Mouse (Mus musculus): ENCODE measurements around the gene Lrrk1.

Lrrk1 gene

GRCm38 (mm10) chr7:66376560-66376959 is 11.6 kb downstream of the Lrrk1 start:
- DNase-seq, result no peak

GRCm38 (mm10) chr7:66375736-66376135 is 12.4 kb downstream of the Lrrk1 start:
- no peak for DNase-seq

GRCm38 (mm10) chr7:66373391-66373790 is 14.8 kb downstream of the Lrrk1 start:
- no peak for DNase-seq

- DNase-seq, result no peak
These were observed 17.2 kb downstream of the Lrrk1 start for GRCm38 (mm10) chr7:66370970-66371369.

- no peak for DNase-seq
These were observed 18.2 kb downstream of the Lrrk1 start for GRCm38 (mm10) chr7:66369934-66370445.

GRCm38 (mm10) chr7:66369071-66369933 is 18.8 kb downstream of the Lrrk1 start:
- DNase-seq, result no peak

GRCm38 (mm10) chr7:66365904-66366303 is 22.2 kb downstream of the Lrrk1 start, which contains the start of gene Gm10974:
TSS of gene Gm10974 (plus strand) at chr7:66365905.
- no peak for DNase-seq

GRCm38 (mm10) chr7:66365411-66365810 is 22.7 kb downstream of the Lrrk1 start:
- no peak for DNase-seq

GRCm38 (mm10) chr7:66364491-66364890 is 23.7 kb downstream of the Lrrk1 start:
- DNase-seq, result no peak

GRCm38 (mm10) chr7:66359044-66359443 is 29.1 kb downstream of the Lrrk1 start:
- no peak for DNase-seq

GRCm38 (mm10) chr7:66358461-66358860 is 29.7 kb downstream of the Lrrk1 start:
- DNase-seq, result no peak

- no peak for DNase-seq
These were observed 32.2 kb downstream of the Lrrk1 start for GRCm38 (mm10) chr7:66355791-66356522.

GRCm38 (mm10) chr7:66354911-66355310 is 33.2 kb downstream of the Lrrk1 start:
- DNase-seq, result no peak

GRCm38 (mm10) chr7:66351074-66351473 is 37.1 kb downstream of the Lrrk1 start:
- DNase-seq, result no peak

GRCm38 (mm10) chr7:66349670-66350069 is 38.5 kb downstream of the Lrrk1 start:
- no peak for DNase-seq

- DNase-seq, result no peak
These were observed 39.6 kb downstream of the Lrrk1 start for GRCm38 (mm10) chr7:66348588-66348987.

- no peak for DNase-seq
These were observed 41.0 kb downstream of the Lrrk1 start for GRCm38 (mm10) chr7:66346959-66347663.

- DNase-seq, result no peak
These were observed 44.8 kb downstream of the Lrrk1 start for GRCm38 (mm10) chr7:66343307-66343706.

- DNase-seq, result no peak
These were observed 45.3 kb downstream of the Lrrk1 start for GRCm38 (mm10) chr7:66342831-66343230.

- peak; percentile 23 for DNase-seq
These were observed 45.8 kb downstream of the Lrrk1 start for GRCm38 (mm10) chr7:66342323-66342722.

GRCm38 (mm10) chr7:66340044-66340443 is 48.1 kb downstream of the Lrrk1 start:
- no peak for DNase-seq

- DNase-seq, result no peak
These were observed 48.5 kb downstream of the Lrrk1 start for GRCm38 (mm10) chr7:66339625-66340024.

GRCm38 (mm10) chr7:66336955-66337354 is 51.2 kb downstream of the Lrrk1 start:
- no peak for DNase-seq

All from cerebellum, adult 9-10 months (tissue).